Mouse (Mus musculus) embryonic facial prominence, embryonic 13.5 days (tissue): ENCODE measurements around the gene Plxna4. TPM values are rescaled to one million over a fixed set of nuclear protein-coding genes. Genes with fewer than 3 reads are reported as not detected.

Experiments
- ATAC-seq: fragments of 200-750 bp; cut with Nextera tagmentation; 2 replicates; pipeline ENCODE4 v1.8.0; 2017; ENCODE audit warnings: low read depth; ENCODE audit not compliant: insufficient number of reproducible peaks, insufficient read depth, low FRiP score, low TSS enrichment
- H3K27ac ChIP-seq: fragments of 300-500 bp; sonication (generic); 2 replicates; pipeline ENCODE4 v1.5.1; 2015; ENCODE audit warnings: moderate library complexity, mild to moderate bottlenecking, inconsistent platforms
- H3K27me3 ChIP-seq: fragments of 300-500 bp; sonication (generic); 2 replicates; pipeline ENCODE4 v1.6.1; 2015; ENCODE audit warnings: mild to moderate bottlenecking, inconsistent platforms
- H3K36me3 ChIP-seq: fragments of 300-500 bp; sonication (generic); 2 replicates; pipeline ENCODE4 v1.6.1; 2015; ENCODE audit warnings: mild to moderate bottlenecking, inconsistent platforms
- H3K4me1 ChIP-seq: fragments of 300-500 bp; sonication (generic); 2 replicates; pipeline ENCODE4 v1.6.1; 2015; ENCODE audit warnings: inconsistent platforms
- H3K4me2 ChIP-seq: fragments of 300-500 bp; sonication (generic); 2 replicates; pipeline ENCODE4 v1.6.1; 2015; ENCODE audit warnings: moderate library complexity, mild to moderate bottlenecking, inconsistent platforms
- H3K4me3 ChIP-seq: fragments of 300-500 bp; sonication (generic); 2 replicates; pipeline ENCODE4 v1.5.1; 2015; ENCODE audit warnings: mild to moderate bottlenecking, inconsistent platforms
- H3K9ac ChIP-seq: fragments of 300-500 bp; sonication (generic); 2 replicates; pipeline ENCODE4 v1.6.1; 2015; ENCODE audit warnings: mild to moderate bottlenecking, inconsistent platforms
- H3K9me3 ChIP-seq: fragments of 300-500 bp; sonication (generic); 2 replicates; pipeline ENCODE4 v1.6.1; 2016; ENCODE audit warnings: inconsistent platforms
- WGBS: fragments of 180-500 bp; shearing (Covaris S2); methylation state at CpG from one replicate; pipeline ENCODE4 v1.1.7; 2015; ENCODE audit warnings: mixed read lengths; 5-methylcytosine and 5-hydroxymethylcytosine counted together
- polyA plus RNA-seq: library from polyadenylated mRNA; unstranded; fragments of >200 nt; fragmentation: Nextera tagmentation; extraction: Ambion mirVana; gene quantifications from 2 replicates; pipeline ENCODE4 v1.2.1, GENCODE M21; 2015

Plxna4 gene
- polyA plus RNA-seq, 1 experiment from 2014 or later, result 4.0 TPM

- Histone ChIP-seq H3K9ac (no peak overlapping the region), H3K4me2 (no peak overlapping the region), H3K27ac (no peak overlapping the region), H3K9me3 (no peaks in the 10 kb centered on the region), H3K27me3 (no peaks in the 10 kb centered on the region), H3K4me1 (peaks cover 11% of the 10 kb centered on the region), H3K4me3 (no peak overlapping the region), H3K36me3 (no peaks in the 10 kb centered on the region)
- ATAC-seq, result no peak
- WGBS, result 22% methylated on average over 8 of the region's 8 CpGs
Measured at GRCm38 (mm10) chr6:32338416-32338943, 249.5 kb downstream of the Plxna4 start.

GRCm38 (mm10) chr6:32331281-32331680, 256.7 kb downstream of the Plxna4 start:
- Histone ChIP-seq H3K9me3 (no peaks in the 10 kb centered on the region), H3K4me3 (no peak overlapping the region)

GRCm38 (mm10) chr6:32330034-32330795, 257.8 kb downstream of the Plxna4 start:
- no peak for ATAC-seq
- Histone ChIP-seq H3K36me3 (no peaks in the 10 kb centered on the region), H3K4me1 (peaks cover 25% of the 10 kb centered on the region), H3K4me3 (no peak overlapping the region), H3K9ac (no peak overlapping the region), H3K4me2 (no peak overlapping the region), H3K27me3 (peaks cover 11% of the 10 kb centered on the region; the same call in 1 of the 2 replicates), H3K27ac (no peak overlapping the region), H3K9me3 (no peaks in the 10 kb centered on the region)
- 64% methylated on average over 9 of the region's 9 CpGs for WGBS

More at GRCm38 (mm10) chr6:32331281-32331680, 256.7 kb downstream of the Plxna4 start:
- Histone ChIP-seq H3K36me3 (no peaks in the 10 kb centered on the region), H3K4me1 (peaks cover 25% of the 10 kb centered on the region), H3K27me3 (peaks cover 11% of the 10 kb centered on the region; the same call in 1 of the 2 replicates), H3K27ac (no peak overlapping the region), H3K9ac (no peak overlapping the region), H3K4me2 (no peak overlapping the region)
- ATAC-seq, result no peak

- under 1% methylated on average over 8 of the region's 8 CpGs for WGBS
- peaks cover 11% of the 10 kb centered on the region; the same call in 1 of the 2 replicates for H3K27me3 ChIP-seq
- ATAC-seq, result no peak
- no peak overlapping the region for H3K27ac ChIP-seq
- no peak overlapping the region for H3K4me3 ChIP-seq
- no peak overlapping the region for H3K9ac ChIP-seq
- peak overlapping the region; percentile 30; the same call in 1 of the 2 replicates for H3K4me2 ChIP-seq
- peaks cover 25% of the 10 kb centered on the region for H3K4me1 ChIP-seq
- H3K9me3 ChIP-seq, result no peaks in the 10 kb centered on the region
- H3K36me3 ChIP-seq, result no peaks in the 10 kb centered on the region
Measured at GRCm38 (mm10) chr6:32328028-32328427, 260.0 kb downstream of the Plxna4 start.

- peaks cover 11% of the 10 kb centered on the region; the same call in 1 of the 2 replicates for H3K27me3 ChIP-seq
- H3K4me1 ChIP-seq, result peaks cover 25% of the 10 kb centered on the region
- no peak overlapping the region for H3K27ac ChIP-seq
- no peaks in the 10 kb centered on the region for H3K36me3 ChIP-seq
- no peak overlapping the region for H3K9ac ChIP-seq
- H3K9me3 ChIP-seq, result no peaks in the 10 kb centered on the region
- H3K4me3 ChIP-seq, result no peak overlapping the region
- H3K4me2 ChIP-seq, result no peak overlapping the region
- WGBS, result 10% methylated on average over 5 of the region's 5 CpGs
- 0 out of 2 replicates have a peak, but pooled peaks have one; percentile 50 for ATAC-seq
Measured at GRCm38 (mm10) chr6:32327173-32327572, 260.8 kb downstream of the Plxna4 start.

- Histone ChIP-seq H3K9me3 (no peaks in the 10 kb centered on the region), H3K27me3 (peaks cover 11% of the 10 kb centered on the region; the same call in 1 of the 2 replicates), H3K4me1 (peaks cover 25% of the 10 kb centered on the region), H3K9ac (no peak overlapping the region), H3K4me2 (no peak overlapping the region), H3K27ac (no peak overlapping the region), H3K4me3 (no peak overlapping the region), H3K36me3 (no peaks in the 10 kb centered on the region)
- ATAC-seq, result no peak
- 88% methylated on average over 5 of the region's 5 CpGs for WGBS
Measured at GRCm38 (mm10) chr6:32326406-32326805, 261.6 kb downstream of the Plxna4 start.

GRCm38 (mm10) chr6:32325851-32326250, 262.1 kb downstream of the Plxna4 start:
- ATAC-seq, result no peak
- WGBS, result 83% methylated on average over 7 of the region's 7 CpGs
- H3K9me3 ChIP-seq, result no peaks in the 10 kb centered on the region
- H3K36me3 ChIP-seq, result no peaks in the 10 kb centered on the region
- peaks cover 11% of the 10 kb centered on the region; the same call in 1 of the 2 replicates for H3K27me3 ChIP-seq
- no peak overlapping the region for H3K4me2 ChIP-seq
- no peak overlapping the region for H3K9ac ChIP-seq
- peaks cover 29% of the 10 kb centered on the region for H3K4me1 ChIP-seq
- H3K4me3 ChIP-seq, result no peak overlapping the region
- H3K27ac ChIP-seq, result no peak overlapping the region

GRCm38 (mm10) chr6:32321187-32321586, 266.8 kb downstream of the Plxna4 start:
- Histone ChIP-seq H3K27ac (no peak overlapping the region), H3K36me3 (no peaks in the 10 kb centered on the region), H3K4me1 (peaks cover 4% of the 10 kb centered on the region; the same call in 1 of the 2 replicates), H3K4me2 (no peak overlapping the region), H3K27me3 (no peaks in the 10 kb centered on the region), H3K9me3 (no peaks in the 10 kb centered on the region), H3K4me3 (no peak overlapping the region), H3K9ac (no peak overlapping the region)
- WGBS, result 18% methylated on average over 3 of the region's 3 CpGs
- no peak for ATAC-seq

- H3K27ac ChIP-seq, result no peak overlapping the region
- no peaks in the 10 kb centered on the region for H3K27me3 ChIP-seq
- ATAC-seq, result no peak
- H3K4me1 ChIP-seq, result peaks cover 4% of the 10 kb centered on the region; the same call in 1 of the 2 replicates
- 43% methylated on average over 3 of the region's 3 CpGs for WGBS
- no peak overlapping the region for H3K4me3 ChIP-seq
- H3K9ac ChIP-seq, result no peak overlapping the region
- H3K9me3 ChIP-seq, result no peaks in the 10 kb centered on the region
- H3K36me3 ChIP-seq, result no peaks in the 10 kb centered on the region
- no peak overlapping the region for H3K4me2 ChIP-seq
Measured at GRCm38 (mm10) chr6:32320254-32320653, 267.7 kb downstream of the Plxna4 start.

GRCm38 (mm10) chr6:32317470-32317869, 270.5 kb downstream of the Plxna4 start:
- H3K4me2 ChIP-seq, result no peak overlapping the region
- H3K9me3 ChIP-seq, result no peaks in the 10 kb centered on the region
- no peak overlapping the region for H3K9ac ChIP-seq
- 78% methylated on average over 8 of the region's 8 CpGs for WGBS
- ATAC-seq, result no peak
- H3K27ac ChIP-seq, result no peak overlapping the region
- H3K4me1 ChIP-seq, result peaks cover 4% of the 10 kb centered on the region; the same call in 1 of the 2 replicates
- no peaks in the 10 kb centered on the region for H3K36me3 ChIP-seq
- H3K4me3 ChIP-seq, result no peak overlapping the region
- no peaks in the 10 kb centered on the region for H3K27me3 ChIP-seq

- ATAC-seq, result no peak
- H3K9me3 ChIP-seq, result no peaks in the 10 kb centered on the region
Measured at GRCm38 (mm10) chr6:32315011-32315450, 273.0 kb downstream of the Plxna4 start.

GRCm38 (mm10) chr6:32309147-32309546, 278.8 kb downstream of the Plxna4 start:
- no peaks in the 10 kb centered on the region for H3K9me3 ChIP-seq
- ATAC-seq, result no peak
- H3K4me1 ChIP-seq, result no peaks in the 10 kb centered on the region
- H3K9ac ChIP-seq, result no peak overlapping the region
- no peak overlapping the region for H3K4me3 ChIP-seq
- H3K36me3 ChIP-seq, result no peaks in the 10 kb centered on the region
- no peaks in the 10 kb centered on the region for H3K27me3 ChIP-seq
- H3K27ac ChIP-seq, result no peak overlapping the region
- 90% methylated on average over 4 of the region's 4 CpGs for WGBS
- no peak overlapping the region for H3K4me2 ChIP-seq

More at GRCm38 (mm10) chr6:32315011-32315450, 273.0 kb downstream of the Plxna4 start:
- WGBS, result 59% methylated on average over 6 of the region's 6 CpGs
- Histone ChIP-seq H3K27me3 (no peaks in the 10 kb centered on the region), H3K27ac (no peak overlapping the region), H3K4me3 (no peak overlapping the region), H3K9ac (no peak overlapping the region), H3K36me3 (no peaks in the 10 kb centered on the region), H3K4me2 (no peak overlapping the region), H3K4me1 (no peaks in the 10 kb centered on the region)
